Mouse (Mus musculus) urinary bladder, postnatal 10 days (tissue): Measurements from ENCODE around the gene Baz2a.
A peak's percentile ranks its signal among the peaks of the same experiment; 100 is the strongest.
"Not testable (repeated sequence)": the region's sequence is repeated elsewhere in the genome, so short reads cannot be mapped to it uniquely, and the experiment has no call there.

ENCODE experiments used
- DNase-seq: peaks from one replicate; pipeline ENCODE4 v3.0.0; 2022; ENCODE audit warnings: low spot score

Gene Baz2a

GRCm38 (mm10) chr10:128123833-128124232 lies 32.5 kb downstream of the Baz2a start:
- no peak for DNase-seq

GRCm38 (mm10) chr10:128124831-128125230 lies 33.5 kb downstream of the Baz2a start:
- no peak for DNase-seq

- DNase-seq = no peak
These were observed 34.6 kb downstream of the Baz2a start for GRCm38 (mm10) chr10:128125951-128126350.

- DNase-seq = no peak
These were observed 36.1 kb downstream of the Baz2a start for GRCm38 (mm10) chr10:128127497-128127896.

GRCm38 (mm10) chr10:128128143-128128542 lies 36.8 kb downstream of the Baz2a start:
- DNase-seq = no peak

- DNase-seq = no peak
These were observed 39.9 kb downstream of the Baz2a start for GRCm38 (mm10) chr10:128131297-128131696.

GRCm38 (mm10) chr10:128131812-128132211 lies 40.4 kb downstream of the Baz2a start:
- DNase-seq = no peak

- DNase-seq = no peak
These were observed 42.4 kb downstream of the Baz2a start for GRCm38 (mm10) chr10:128133650-128134332.

GRCm38 (mm10) chr10:128135374-128135773 lies 44.0 kb downstream of the Baz2a start:
- DNase-seq = no peak

- DNase-seq = no peak
These were observed 49.0 kb downstream of the Baz2a start for GRCm38 (mm10) chr10:128140236-128140952.

GRCm38 (mm10) chr10:128142165-128142564 lies 50.8 kb downstream of the Baz2a start:
- DNase-seq = no peak

- DNase-seq = no peak
These were observed 52.3 kb downstream of the Baz2a start for GRCm38 (mm10) chr10:128143659-128144058.

- DNase-seq = no peak
These were observed 53.6 kb downstream of the Baz2a start for GRCm38 (mm10) chr10:128144961-128145360.

GRCm38 (mm10) chr10:128148789-128149365 lies 57.5 kb downstream of the Baz2a start:
- no peak for DNase-seq

GRCm38 (mm10) chr10:128149592-128149991 lies 58.2 kb downstream of the Baz2a start:
- DNase-seq = peak; percentile 23

GRCm38 (mm10) chr10:128150941-128151340 lies 59.6 kb downstream of the Baz2a start:
- DNase-seq = peak; percentile 26

- no peak for DNase-seq
These were observed 62.6 kb downstream of the Baz2a start for GRCm38 (mm10) chr10:128153978-128154377.

GRCm38 (mm10) chr10:128165726-128166125 lies 74.3 kb downstream of the Baz2a start:
- DNase-seq = not testable (repeated sequence)

- no peak for DNase-seq
These were observed 75.7 kb downstream of the Baz2a start for GRCm38 (mm10) chr10:128167091-128167490.

- not testable (repeated sequence) for DNase-seq
These were observed 80.0 kb downstream of the Baz2a start for GRCm38 (mm10) chr10:128171348-128171747.

- DNase-seq = no peak
These were observed 83.9 kb downstream of the Baz2a start for GRCm38 (mm10) chr10:128175302-128175701.

- no peak for DNase-seq
These were observed 84.8 kb downstream of the Baz2a start for GRCm38 (mm10) chr10:128175996-128176755.
